9 mouse cellular contexts compared by ENCODE assay signal in the genomic region with DNA sequence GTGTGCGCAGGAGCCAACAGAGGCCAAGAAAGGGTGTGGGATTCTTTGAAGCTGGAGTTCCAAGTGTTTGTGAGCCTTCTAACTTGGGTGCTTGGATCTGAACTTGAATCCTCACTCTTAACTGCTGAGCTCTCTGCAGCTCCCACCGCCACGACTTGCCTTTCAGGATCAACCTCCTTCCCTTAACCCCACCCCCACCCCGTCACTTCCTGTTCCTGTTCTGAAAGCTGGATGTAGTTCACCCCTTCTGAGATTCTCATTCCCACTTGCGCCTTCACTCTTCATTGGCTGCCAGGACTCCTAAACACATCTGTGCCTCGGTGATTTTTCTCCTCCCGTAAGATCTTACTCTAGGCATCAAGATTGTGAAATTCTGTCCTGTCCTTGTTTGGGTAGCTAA. TPM values are rescaled to one million over a fixed set of nuclear protein-coding genes. Genes with fewer than 3 reads are reported as not detected.
DNase-seq lines count a peak whose midpoint lies in the region; ATAC-seq lines count a peak whose summit lies in the region.
"Had no signal": no experiment of that assay in that cellular context is flagged by ENCODE, and none has a peak within 500 bp of the region (broad histone marks: within the 10 kb centered on the region; RNA-seq: fewer than 3 reads in every experiment).

No protein-coding gene starts in this region.

- H3K36me3 ChIP-seq in hindbrain, embryonic 15.5 days = no peaks in the 10 kb centered on the region
- no peaks in the 10 kb centered on the region for H3K36me3 ChIP-seq in hindbrain, embryonic 12.5 days
- H3K36me3 ChIP-seq in embryonic facial prominence, embryonic 15.5 days = no peaks in the 10 kb centered on the region

- peak overlapping the region; percentile 21; the same call in 1 of the 2 replicates for H3K27ac ChIP-seq in hindbrain, embryonic 15.5 days (replicated peaks)
- no peak overlapping the region for H3K27ac ChIP-seq in hindbrain, embryonic 12.5 days
- H3K27ac ChIP-seq in embryonic facial prominence, embryonic 15.5 days (replicated peaks) = peak overlapping the region; percentile 69; the same call in 1 of the 2 replicates

- no peaks in the 10 kb centered on the region for H3K27me3 ChIP-seq in hindbrain, embryonic 15.5 days
- H3K27me3 ChIP-seq in hindbrain, embryonic 12.5 days = no peaks in the 10 kb centered on the region
- no peaks in the 10 kb centered on the region for H3K27me3 ChIP-seq in embryonic facial prominence, embryonic 15.5 days

- peaks cover 16% of the 10 kb centered on the region for H3K4me1 ChIP-seq in hindbrain, embryonic 15.5 days (replicated peaks)
- H3K4me1 ChIP-seq in hindbrain, embryonic 12.5 days = peaks cover 10% of the 10 kb centered on the region
- H3K4me1 ChIP-seq in embryonic facial prominence, embryonic 15.5 days = peaks cover 29% of the 10 kb centered on the region

- no peak overlapping the region for H3K4me2 ChIP-seq in hindbrain, embryonic 15.5 days
- no peak overlapping the region for H3K4me2 ChIP-seq in hindbrain, embryonic 12.5 days (replicated peaks)
- no peak overlapping the region for H3K4me2 ChIP-seq in embryonic facial prominence, embryonic 15.5 days (replicated peaks)

- no peak overlapping the region for H3K9ac ChIP-seq in hindbrain, embryonic 15.5 days
- H3K9ac ChIP-seq in hindbrain, embryonic 12.5 days = no peak overlapping the region
- H3K9ac ChIP-seq in embryonic facial prominence, embryonic 15.5 days = no peak overlapping the region

- H3K4me3 ChIP-seq in hindbrain, embryonic 15.5 days = no peak overlapping the region
- H3K4me3 ChIP-seq in hindbrain, embryonic 12.5 days = no peak overlapping the region
- no peak overlapping the region for H3K4me3 ChIP-seq in embryonic facial prominence, embryonic 15.5 days (replicated peaks)

- H3K9me3 ChIP-seq in hindbrain, embryonic 15.5 days = no peaks in the 10 kb centered on the region
- no peaks in the 10 kb centered on the region for H3K9me3 ChIP-seq in hindbrain, embryonic 12.5 days (replicated peaks)
- no peaks in the 10 kb centered on the region for H3K9me3 ChIP-seq in embryonic facial prominence, embryonic 15.5 days (replicated peaks)

- WGBS in hindbrain, embryonic 15.5 days = 76% methylated on average over 7 of the region's 7 CpGs
- WGBS in hindbrain, embryonic 12.5 days = 77% methylated on average over 7 of the region's 7 CpGs
- 67% methylated on average over 7 of the region's 7 CpGs for WGBS in embryonic facial prominence, embryonic 15.5 days

- no peak for ATAC-seq in hindbrain, embryonic 15.5 days (ENCODE audit: low FRiP score, low read depth)
- ATAC-seq in hindbrain, embryonic 12.5 days (ENCODE audit: low FRiP score) = no peak
- ATAC-seq in embryonic facial prominence, embryonic 15.5 days (ENCODE audit: insufficient number of reproducible peaks, low FRiP score, low TSS enrichment, low read depth) = no peak

- DNase-seq in thymus, postnatal 14 days = peak; percentile 25
- no peak for DNase-seq in thymus, postnatal 25 days
- DNase-seq in adipocyte (ENCODE audit: low spot score) = no peak
- no peak for DNase-seq in cerebellum, adult 9-10 months
- DNase-seq: embryo, embryonic 11 days; kidney, adult 8-10 months had no signal

RNA-seq across cellular contexts. Expression of gene Akap2, which starts 43.1 kb away (rescaled TPM):
- polyA plus RNA-seq in hindbrain, embryonic 15.5 days (2015; fragmentation: Nextera tagmentation; extraction: Ambion mirVana) = 11.4 and 12.2 TPM in 2 replicates
- 29.9 and 31.5 TPM in 2 replicates for polyA plus RNA-seq in hindbrain, embryonic 12.5 days (2016; fragmentation: Nextera tagmentation; extraction: Ambion mirVana)
- 23.1 and 24.6 TPM in 2 replicates for polyA plus RNA-seq in embryonic facial prominence, embryonic 15.5 days (2015; fragmentation: Nextera tagmentation; extraction: Ambion mirVana)
